Mouse (Mus musculus): ENCODE measurements at regions not wholly inside any gene's neighbourhood (a gene's known extent, or its start where the extent isn't known, plus 50 kb on each side); places are given as distances from the start of the nearest gene placed in this dataset.
"Not testable (repeated sequence)": the region's sequence is repeated elsewhere in the genome, so short reads cannot be mapped to it uniquely, and the experiment has no call there.

GRCm38 (mm10) chr5:40920920-40921319 lies 787.0 kb downstream of the Rab28 start:
- no peak for DNase-seq (ENCODE audit: extremely low spot score in 1 of 2, low spot score in 1 of 2)

DNA sequence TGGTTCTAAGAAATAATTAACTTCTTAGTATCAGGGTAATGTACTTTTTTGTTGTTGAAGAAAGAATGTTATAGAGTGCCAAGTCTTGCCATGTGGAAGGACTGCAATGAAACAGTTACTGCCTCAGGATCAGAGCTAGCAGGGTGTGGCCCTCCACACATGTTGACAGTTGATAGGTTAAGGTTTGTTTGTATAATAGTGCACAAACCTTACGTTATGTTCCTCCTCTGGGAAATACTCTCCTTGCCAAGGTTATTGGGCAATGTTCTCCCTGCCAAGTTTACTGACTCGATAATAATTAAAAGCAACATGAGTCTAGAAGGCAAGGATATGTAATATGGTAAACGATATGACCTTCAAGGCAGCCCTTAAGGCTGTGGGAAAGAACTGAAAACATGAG lies 799.2 kb downstream of the Rab28 start:
- DNase-seq (ENCODE audit: extremely low spot score in 1 of 2, low spot score in 1 of 2): no peak

DNA sequence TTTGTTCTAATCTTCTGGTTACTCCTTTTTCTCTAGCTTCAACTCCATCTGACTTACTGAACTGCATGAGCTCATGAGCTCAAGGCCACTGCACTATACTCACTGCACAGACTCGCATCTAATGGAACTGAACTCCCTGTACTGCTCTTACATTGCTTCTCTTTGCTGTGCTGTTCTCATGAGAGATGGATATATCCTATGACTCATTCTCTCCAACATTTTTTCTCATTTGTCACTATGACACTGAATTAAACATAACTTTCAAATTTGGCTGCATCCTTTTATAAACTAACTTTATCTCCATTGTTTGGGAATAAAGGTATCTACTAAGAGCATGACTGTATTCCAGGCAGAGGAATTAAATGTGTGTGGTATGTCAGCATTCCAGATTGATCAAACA lies 806.2 kb downstream of the Rab28 start:
- DNase-seq (ENCODE audit: extremely low spot score in 1 of 2, low spot score in 1 of 2): no peak

DNA sequence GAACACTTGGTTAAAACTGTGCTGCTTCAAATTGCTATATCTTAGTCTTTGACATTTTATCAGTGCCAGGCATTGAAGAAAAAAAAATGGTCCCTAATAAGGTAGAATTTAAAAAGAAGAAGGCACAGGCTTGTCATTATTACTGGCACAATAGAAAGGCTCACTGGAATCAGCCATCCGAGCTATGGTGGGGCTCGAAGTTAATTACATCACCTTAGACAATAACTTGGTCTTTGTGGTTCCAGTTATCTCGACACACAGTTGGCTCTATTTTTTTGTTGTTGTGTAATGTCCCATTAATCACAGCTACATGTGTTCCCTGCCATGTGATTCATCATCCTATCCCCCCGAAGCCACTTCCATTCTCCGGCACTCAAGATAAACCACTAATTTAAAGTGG lies 825.1 kb downstream of the Rab28 start:
- no peak for DNase-seq (ENCODE audit: extremely low spot score in 1 of 2, low spot score in 1 of 2)

DNA sequence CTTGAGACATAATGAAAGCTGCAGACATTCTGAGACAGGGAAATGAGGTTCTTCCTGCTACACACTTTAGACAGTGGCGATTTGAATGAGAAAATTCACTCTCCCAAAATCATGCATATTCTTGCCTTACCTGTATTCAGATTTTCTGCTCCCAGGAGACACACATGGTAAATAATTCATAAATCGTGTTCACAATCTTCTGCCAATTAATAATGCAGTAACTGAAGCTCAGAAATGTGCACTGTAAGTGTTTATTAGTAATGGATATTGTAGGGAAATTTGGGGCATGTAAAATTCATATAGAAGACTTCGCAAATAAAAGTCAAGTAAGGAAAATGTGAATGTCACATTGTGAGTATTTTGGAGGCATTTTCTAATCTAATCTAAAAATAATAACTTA lies 830.2 kb downstream of the Rab28 start:
- no peak for DNase-seq (ENCODE audit: extremely low spot score in 1 of 2, low spot score in 1 of 2)

GRCm38 (mm10) chr5:40862349-40862748 lies 845.6 kb downstream of the Rab28 start:
- DNase-seq (ENCODE audit: extremely low spot score in 1 of 2, low spot score in 1 of 2): not testable (repeated sequence)

Measured in layer of hippocampus, postnatal 25 days (tissue).